Mouse (Mus musculus): Measurements from ENCODE around the gene Olfr33. TPM values are rescaled to one million over a fixed set of nuclear protein-coding genes. Genes with fewer than 3 reads are reported as not detected.

Gene Olfr33
- not detected in 2 replicates for polyA plus RNA-seq (2014; fragmentation: Nextera tagmentation; extraction: Ambion mirVana)

- WGBS = 54% methylated on average over 1 of the region's 1 CpGs
- Histone ChIP-seq H3K9me3 (ENCODE audit: control insufficient read depth, low read length) (no peaks in the 10 kb centered on the region), H3K36me3 (ENCODE audit: control insufficient read depth, insufficient read depth, low read length) (no peaks in the 10 kb centered on the region), H3K4me3 (replicated peaks; ENCODE audit: low read depth, low read length) (no peak within 1 kb of the TSS), H3K9ac (replicated peaks; ENCODE audit: low read length) (no peak within 1 kb of the TSS), H3K4me1 (ENCODE audit: control insufficient read depth, insufficient read depth, low read length) (no peaks in the 10 kb centered on the region), H3K4me2 (ENCODE audit: low read length) (no peak within 1 kb of the TSS), H3K27me3 (ENCODE audit: control insufficient read depth, insufficient read depth, low read length) (no peaks in the 10 kb centered on the region), H3K27ac (replicated peaks; ENCODE audit: low read depth, low read length) (no peak within 1 kb of the TSS)
- ATAC-seq (ENCODE audit: low FRiP score, low TSS enrichment) (no peak), DNase-seq (no peak)
Observed at GRCm38 (mm10) chr7:102718970-102719369, at the start of gene Olfr33. TSS of gene Olfr33 (minus strand) at chr7:102719070.

GRCm38 (mm10) chr7:102759266-102759665 is 40.4 kb upstream of the Olfr33 start, which contains the start of the genes Olfr560 and Olfr78:
TSS of gene Olfr560 (minus strand) at chr7:102759366.
TSS of gene Olfr78 (minus strand) at chr7:102759471.
- Histone ChIP-seq H3K4me1 (ENCODE audit: control insufficient read depth, insufficient read depth, low read length) (no peaks in the 10 kb centered on the region), H3K9ac (replicated peaks; ENCODE audit: low read length) (no peak within 1 kb of the TSS), H3K27ac (replicated peaks; ENCODE audit: low read depth, low read length) (no peak within 1 kb of the TSS), H3K36me3 (ENCODE audit: control insufficient read depth, insufficient read depth, low read length) (no peaks in the 10 kb centered on the region), H3K27me3 (ENCODE audit: control insufficient read depth, insufficient read depth, low read length) (no peaks in the 10 kb centered on the region), H3K4me2 (ENCODE audit: low read length) (no peak within 1 kb of the TSS), H3K4me3 (replicated peaks; ENCODE audit: low read depth, low read length) (no peak within 1 kb of the TSS), H3K9me3 (ENCODE audit: control insufficient read depth, low read length) (no peaks in the 10 kb centered on the region)
- DNase-seq (no peak), ATAC-seq (ENCODE audit: low FRiP score, low TSS enrichment) (no peak)
- 70% methylated on average over 4 of the region's 4 CpGs for whole genome bisulfite sequencing

GRCm38 (mm10) chr7:102752086-102752485 is 33.2 kb upstream of the Olfr33 start:
- Histone ChIP-seq H3K27me3 (ENCODE audit: control insufficient read depth, insufficient read depth, low read length) (no peaks in the 10 kb centered on the region), H3K4me1 (ENCODE audit: control insufficient read depth, insufficient read depth, low read length) (no peaks in the 10 kb centered on the region), H3K4me3 (replicated peaks; ENCODE audit: low read depth, low read length) (no peak overlapping the region), H3K9ac (replicated peaks; ENCODE audit: low read length) (no peak overlapping the region), H3K36me3 (ENCODE audit: control insufficient read depth, insufficient read depth, low read length) (no peaks in the 10 kb centered on the region), H3K27ac (replicated peaks; ENCODE audit: low read depth, low read length) (no peak overlapping the region), H3K9me3 (ENCODE audit: control insufficient read depth, low read length) (no peaks in the 10 kb centered on the region), H3K4me2 (ENCODE audit: low read length) (no peak overlapping the region)
- DNase-seq (no peak), ATAC-seq (ENCODE audit: low FRiP score, low TSS enrichment) (no peak)
- 13% methylated on average over 1 of the region's 1 CpGs for WGBS

DNA sequence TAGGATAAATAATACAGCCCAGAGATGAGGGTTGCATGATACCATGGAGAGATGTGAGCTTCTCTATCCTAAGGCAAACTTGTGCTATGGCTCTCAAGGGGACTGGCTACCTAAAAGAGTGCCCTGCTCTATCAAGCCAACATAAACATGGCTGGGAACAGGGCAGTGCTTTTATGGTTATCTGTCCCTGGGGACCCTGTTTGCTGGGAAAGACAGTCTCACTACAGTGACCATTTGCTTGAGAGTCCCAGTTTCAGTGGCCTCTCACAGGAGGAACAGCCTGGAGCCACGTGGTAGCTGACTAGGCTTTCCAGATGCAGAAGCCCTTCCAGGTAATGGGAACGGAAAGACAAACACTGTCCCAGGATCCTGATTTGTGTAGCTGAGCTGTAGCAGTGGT is 18.8 kb upstream of the Olfr33 start:
- Histone ChIP-seq H3K27me3 (ENCODE audit: control insufficient read depth, insufficient read depth, low read length) (no peaks in the 10 kb centered on the region), H3K4me3 (replicated peaks; ENCODE audit: low read depth, low read length) (no peak overlapping the region), H3K4me1 (ENCODE audit: control insufficient read depth, insufficient read depth, low read length) (no peaks in the 10 kb centered on the region), H3K9ac (replicated peaks; ENCODE audit: low read length) (no peak overlapping the region), H3K4me2 (ENCODE audit: low read length) (no peak overlapping the region), H3K9me3 (ENCODE audit: control insufficient read depth, low read length) (no peaks in the 10 kb centered on the region), H3K27ac (replicated peaks; ENCODE audit: low read depth, low read length) (no peak overlapping the region), H3K36me3 (ENCODE audit: control insufficient read depth, insufficient read depth, low read length) (no peaks in the 10 kb centered on the region)
- ATAC-seq (ENCODE audit: low FRiP score, low TSS enrichment) (no peak), DNase-seq (no peak)
- 65% methylated on average over 2 of the region's 2 CpGs for WGBS

DNA sequence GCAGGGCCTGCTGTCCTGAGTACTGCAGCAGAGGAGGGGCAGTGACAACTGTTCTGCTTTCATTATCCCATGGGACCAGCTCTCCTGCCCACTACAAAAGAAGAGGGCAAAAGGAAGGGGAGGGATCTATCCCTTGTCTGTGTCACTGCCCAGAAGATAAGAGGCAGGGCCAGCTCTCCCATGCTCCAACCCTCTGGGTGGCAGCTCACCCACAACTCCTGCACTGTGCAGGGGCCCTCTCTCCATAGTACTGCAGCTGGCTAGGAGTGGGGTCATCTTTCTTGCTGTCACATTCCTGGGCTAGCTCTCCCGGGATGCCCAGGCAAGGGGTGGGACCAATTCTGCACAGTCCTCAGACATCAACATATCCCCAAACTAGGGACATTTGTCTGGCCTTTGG is 14.9 kb upstream of the Olfr33 start:
- WGBS = 86% methylated on average over 1 of the region's 1 CpGs
- no peaks in the 10 kb centered on the region for H3K4me1 ChIP-seq (ENCODE audit: control insufficient read depth, insufficient read depth, low read length)
- DNase-seq = no peak
- no peaks in the 10 kb centered on the region for H3K9me3 ChIP-seq (ENCODE audit: control insufficient read depth, low read length)
- H3K36me3 ChIP-seq (ENCODE audit: control insufficient read depth, insufficient read depth, low read length) = no peaks in the 10 kb centered on the region
- H3K27ac ChIP-seq (replicated peaks; ENCODE audit: low read depth, low read length) = no peak overlapping the region
- peak; percentile 31; the same call in 1 of the 2 replicates for ATAC-seq (ENCODE audit: low FRiP score, low TSS enrichment)
- no peak overlapping the region for H3K4me3 ChIP-seq (replicated peaks; ENCODE audit: low read depth, low read length)
- H3K27me3 ChIP-seq (ENCODE audit: control insufficient read depth, insufficient read depth, low read length) = no peaks in the 10 kb centered on the region
- no peak overlapping the region for H3K4me2 ChIP-seq (ENCODE audit: low read length)
- no peak overlapping the region for H3K9ac ChIP-seq (replicated peaks; ENCODE audit: low read length)

- no peak within 1 kb of the TSS for H3K4me3 ChIP-seq (replicated peaks; ENCODE audit: low read depth, low read length)
- ATAC-seq (ENCODE audit: low FRiP score, low TSS enrichment) (no peak), DNase-seq (no peak)
- no peak within 1 kb of the TSS for H3K9ac ChIP-seq (replicated peaks; ENCODE audit: low read length)
- H3K36me3 ChIP-seq (ENCODE audit: control insufficient read depth, insufficient read depth, low read length) = no peaks in the 10 kb centered on the region
- no peaks in the 10 kb centered on the region for H3K4me1 ChIP-seq (ENCODE audit: control insufficient read depth, insufficient read depth, low read length)
- H3K27ac ChIP-seq (replicated peaks; ENCODE audit: low read depth, low read length) = no peak within 1 kb of the TSS
- no peaks in the 10 kb centered on the region for H3K27me3 ChIP-seq (ENCODE audit: control insufficient read depth, insufficient read depth, low read length)
- H3K4me2 ChIP-seq (ENCODE audit: low read length) = no peak within 1 kb of the TSS
- H3K9me3 ChIP-seq (ENCODE audit: control insufficient read depth, low read length) = no peaks in the 10 kb centered on the region
Observed at GRCm38 (mm10) chr7:102727391-102727790, 8.5 kb upstream of the Olfr33 start, which contains the start of gene Olfr559. TSS of gene Olfr559 (minus strand) at chr7:102727491.

DNA sequence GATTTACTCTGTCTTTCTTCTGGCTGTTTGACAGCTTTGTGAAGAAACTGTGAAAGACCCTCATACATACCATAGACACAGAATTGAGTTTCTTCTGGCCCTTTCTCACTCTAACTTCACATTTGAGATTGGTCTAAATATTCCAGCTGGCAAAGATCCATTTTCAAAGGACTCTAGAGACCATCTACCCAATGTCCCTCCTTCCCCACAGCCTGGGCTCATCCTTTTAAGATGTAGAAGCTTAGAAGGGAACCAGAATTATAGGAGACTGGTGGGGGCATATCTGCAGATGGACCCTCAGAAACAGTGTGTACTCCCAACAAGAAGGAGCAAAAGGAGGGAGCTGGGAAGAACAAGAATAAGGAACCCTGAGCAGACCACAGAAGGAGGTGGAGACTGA is 17.0 kb downstream of the Olfr33 start, which contains the start of gene Olfr558:
Olfr558 (plus strand) TSS at position 301 of the 400 bp plus-strand sequence.
- H3K4me1 ChIP-seq (ENCODE audit: control insufficient read depth, insufficient read depth, low read length) = no peaks in the 10 kb centered on the region
- no peaks in the 10 kb centered on the region for H3K9me3 ChIP-seq (ENCODE audit: control insufficient read depth, low read length)
- no peak within 1 kb of the TSS for H3K4me2 ChIP-seq (ENCODE audit: low read length)
- no peaks in the 10 kb centered on the region for H3K27me3 ChIP-seq (ENCODE audit: control insufficient read depth, insufficient read depth, low read length)
- no peak within 1 kb of the TSS for H3K9ac ChIP-seq (replicated peaks; ENCODE audit: low read length)
- ATAC-seq (ENCODE audit: low FRiP score, low TSS enrichment) = no peak
- DNase-seq = no peak
- H3K4me3 ChIP-seq (replicated peaks; ENCODE audit: low read depth, low read length) = no peak within 1 kb of the TSS
- H3K36me3 ChIP-seq (ENCODE audit: control insufficient read depth, insufficient read depth, low read length) = no peaks in the 10 kb centered on the region
- H3K27ac ChIP-seq (replicated peaks; ENCODE audit: low read depth, low read length) = no peak within 1 kb of the TSS

DNA sequence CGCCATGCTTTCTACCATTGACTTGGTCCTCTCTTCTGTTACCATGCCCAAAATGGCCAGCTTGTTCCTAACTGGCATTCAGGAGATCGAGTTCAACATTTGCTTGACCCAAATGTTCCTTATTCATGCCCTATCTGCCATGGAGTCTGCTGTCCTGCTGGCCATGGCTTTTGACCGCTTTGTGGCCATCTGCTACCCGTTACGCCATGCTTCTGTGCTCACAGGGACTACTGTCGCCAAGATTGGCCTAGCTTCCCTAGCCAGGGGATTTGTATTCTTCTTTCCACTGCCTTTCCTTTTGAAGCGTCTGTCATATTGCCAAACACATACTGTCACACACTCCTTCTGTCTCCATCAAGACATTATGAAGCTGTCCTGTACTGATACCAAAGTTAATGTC is 20.4 kb downstream of the Olfr33 start:
- H3K9me3 ChIP-seq (ENCODE audit: control insufficient read depth, low read length) = no peaks in the 10 kb centered on the region

DNA sequence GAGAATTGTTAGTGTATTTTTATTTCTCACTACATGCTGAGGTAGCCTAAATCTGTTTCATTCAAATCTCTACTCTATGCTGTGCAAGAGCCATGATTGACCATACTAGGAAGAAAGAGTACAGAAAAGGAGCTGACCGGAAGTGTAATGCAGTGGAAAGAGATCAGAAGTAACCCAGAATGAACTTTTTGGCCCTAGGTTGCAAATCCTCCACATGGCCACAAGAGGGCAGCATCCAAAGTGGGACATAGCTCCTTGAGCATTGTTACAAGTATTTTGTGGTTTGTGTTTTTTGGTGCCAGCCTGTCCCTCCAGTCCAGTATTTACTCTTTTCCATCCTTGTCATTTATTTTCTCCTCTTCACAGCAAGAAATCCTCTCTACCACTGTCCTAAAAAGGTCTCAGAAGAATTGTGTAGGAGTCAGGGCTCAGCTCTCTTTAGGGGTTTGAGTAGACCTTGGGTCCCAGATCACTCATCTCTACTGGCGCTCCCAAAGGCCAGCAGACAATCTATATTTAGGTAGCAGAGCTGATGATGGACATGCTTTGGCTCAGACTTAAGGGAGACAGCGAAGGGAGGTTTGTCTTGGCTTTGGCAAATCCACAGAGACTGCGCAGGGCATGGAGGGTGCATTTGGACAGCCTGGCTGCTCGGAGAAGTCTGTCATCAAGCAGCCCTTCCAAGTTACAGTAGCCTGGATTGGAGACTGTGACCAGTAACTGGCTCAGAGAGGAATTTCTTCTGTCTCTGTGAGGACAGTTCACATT is 23.3 kb downstream of the Olfr33 start, which contains the start of gene Olfr557:
Olfr557 (plus strand) TSS at position 553 of the 768 bp plus-strand sequence.
- no peak within 1 kb of the TSS for H3K27ac ChIP-seq (replicated peaks; ENCODE audit: low read depth, low read length)
- H3K4me2 ChIP-seq (ENCODE audit: low read length) = no peak within 1 kb of the TSS
- no peak within 1 kb of the TSS for H3K4me3 ChIP-seq (replicated peaks; ENCODE audit: low read depth, low read length)
- ATAC-seq (ENCODE audit: low FRiP score, low TSS enrichment) (no peak), DNase-seq (peak; percentile 72)
- no peaks in the 10 kb centered on the region for H3K27me3 ChIP-seq (ENCODE audit: control insufficient read depth, insufficient read depth, low read length)
- no peak within 1 kb of the TSS for H3K9ac ChIP-seq (replicated peaks; ENCODE audit: low read length)
- no peaks in the 10 kb centered on the region for H3K36me3 ChIP-seq (ENCODE audit: control insufficient read depth, insufficient read depth, low read length)
- H3K9me3 ChIP-seq (ENCODE audit: control insufficient read depth, low read length) = no peaks in the 10 kb centered on the region
- H3K4me1 ChIP-seq (ENCODE audit: control insufficient read depth, insufficient read depth, low read length) = no peaks in the 10 kb centered on the region
- WGBS = 80% methylated on average over 5 of the region's 5 CpGs

More for the DNA sequence above, 20.4 kb downstream of the Olfr33 start:
- Histone ChIP-seq H3K36me3 (ENCODE audit: control insufficient read depth, insufficient read depth, low read length) (no peaks in the 10 kb centered on the region), H3K27me3 (ENCODE audit: control insufficient read depth, insufficient read depth, low read length) (no peaks in the 10 kb centered on the region), H3K4me1 (ENCODE audit: control insufficient read depth, insufficient read depth, low read length) (no peaks in the 10 kb centered on the region), H3K9ac (replicated peaks; ENCODE audit: low read length) (no peak overlapping the region), H3K27ac (replicated peaks; ENCODE audit: low read depth, low read length) (no peak overlapping the region), H3K4me2 (ENCODE audit: low read length) (no peak overlapping the region), H3K4me3 (replicated peaks; ENCODE audit: low read depth, low read length) (no peak overlapping the region)
- no peak for ATAC-seq (ENCODE audit: low FRiP score, low TSS enrichment)
- 86% methylated on average over 7 of the region's 7 CpGs for WGBS
- DNase-seq = no peak

Measured in midbrain, embryonic 14.5 days (tissue).